Mouse (Mus musculus) MEL (cell line): Measurements from ENCODE around the gene Zcchc3. TPM values are rescaled to one million over a fixed set of nuclear protein-coding genes. Genes with fewer than 3 reads are reported as not detected.

Experiments used
- DNase-seq: peaks from one replicate; pipeline ENCODE4 v3.0.0; 2011; ENCODE audit warnings: low read depth, low spot score
- H3K27ac ChIP-seq: 2 replicates; pipeline ENCODE4 v1.5.1; 2012; ENCODE audit warnings: low read depth, mild to moderate bottlenecking, control low read depth, low read length, moderate library complexity; ENCODE audit not compliant: control insufficient read depth
- H3K27me3 ChIP-seq, 2 experiments: fragments of 150-350 bp in 1 of 2; sonication (generic) in 1 of 2; 2 replicates each; pipeline ENCODE4 v1.6.1; 2012; ENCODE audit warnings: low read length in 2 of 2, mild to moderate bottlenecking in 2 of 2, improper control_type of control experiment in 1 of 2, moderate library complexity in 1 of 2; ENCODE audit not compliant: insufficient read depth in 2 of 2, control insufficient read depth in 1 of 2
- H3K36me3 ChIP-seq, 2 experiments: 2 replicates each; pipeline ENCODE4 v1.6.1; 2012 to 2014; ENCODE audit warnings: low read length in 2 of 2, improper control_type of control experiment in 1 of 2, inconsistent platforms in 1 of 2, mild to moderate bottlenecking in 1 of 2; ENCODE audit not compliant: insufficient read depth in 2 of 2, control insufficient read depth in 1 of 2
- H3K4me1 ChIP-seq, 2 experiments: fragments of 150-350 bp in 1 of 2; sonication (generic) in 1 of 2; 2 replicates each; pipeline ENCODE4 v1.6.1; 2012; ENCODE audit warnings: low read length in 2 of 2, improper control_type of control experiment in 1 of 2, mild to moderate bottlenecking in 1 of 2; ENCODE audit not compliant: insufficient read depth in 2 of 2, control insufficient read depth in 1 of 2
- H3K4me3 ChIP-seq, 2 experiments: fragments of 150-350 bp in 1 of 2; sonication (generic) in 1 of 2; 2 replicates each; pipeline ENCODE4 v1.5.1; 2012; ENCODE audit warnings: low read depth in 2 of 2, low read length in 2 of 2, mild to moderate bottlenecking in 2 of 2, moderate library complexity in 2 of 2, control low read depth in 1 of 2, improper control_type of control experiment in 1 of 2; ENCODE audit not compliant: control insufficient read depth in 1 of 2, insufficient read depth in 1 of 2
- H3K79me2 ChIP-seq: 2 replicates; pipeline ENCODE4 v1.6.1; 2012; ENCODE audit warnings: mild to moderate bottlenecking, low read length, moderate library complexity; ENCODE audit not compliant: control insufficient read depth, poor library complexity, insufficient read depth
- H3K9ac ChIP-seq: 2 replicates; pipeline ENCODE4 v1.6.1; 2012; ENCODE audit warnings: low read depth, mild to moderate bottlenecking, control low read depth, low read length, moderate library complexity; ENCODE audit not compliant: control insufficient read depth, poor library complexity, severe bottlenecking
- H3K9me3 ChIP-seq: fragments of 150-350 bp; sonication (generic); replicated peaks from 2 replicates; pipeline ENCODE4 v1.6.1; 2012; ENCODE audit warnings: mild to moderate bottlenecking, low read length, improper control_type of control experiment, moderate library complexity; ENCODE audit not compliant: insufficient read depth
- CHD2 ChIP-seq: IDR thresholded peaks from 2 replicates; pipeline ENCODE4 v1.6.1; 2011; ENCODE audit warnings: low read length, improper control_type of control experiment
- CTCF ChIP-seq, 3 experiments: IDR thresholded peaks in 2 of 3; conservative IDR thresholded peaks in 1 of 3; 2 replicates each; pipeline ENCODE4 v1.5.1; 2011 to 2012; ENCODE audit warnings: low read length in 3 of 3, low read depth in 2 of 3, mild to moderate bottlenecking in 2 of 3, improper control_type of control experiment in 1 of 3, inconsistent platforms in 1 of 3, mixed read lengths in 1 of 3, moderate library complexity in 1 of 3; ENCODE audit not compliant: control insufficient read depth in 1 of 3, insufficient read depth in 1 of 3, poor library complexity in 1 of 3, severe bottlenecking in 1 of 3
- ELF1 ChIP-seq: IDR thresholded peaks from 2 replicates; pipeline ENCODE4 v1.6.1; 2014; ENCODE audit warnings: low read depth, mild to moderate bottlenecking, inconsistent platforms, low read length, improper control_type of control experiment, moderate library complexity
- HCFC1 ChIP-seq: IDR thresholded peaks from 2 replicates; pipeline ENCODE4 v1.6.1; 2012; ENCODE audit warnings: low read depth, mild to moderate bottlenecking, inconsistent platforms, low read length, improper control_type of control experiment, moderate library complexity
- JUND ChIP-seq: IDR thresholded peaks from 2 replicates; pipeline ENCODE4 v1.6.1; 2011; ENCODE audit warnings: low read depth, mild to moderate bottlenecking, improper control_type of control experiment, low read length
- KAT2A ChIP-seq: conservative IDR thresholded peaks from 2 replicates; pipeline ENCODE4 v1.6.1; 2012; ENCODE audit warnings: low read depth, low read length, improper control_type of control experiment, inconsistent platforms
- MAZ ChIP-seq: IDR thresholded peaks from 2 replicates; pipeline ENCODE4 v1.6.1; 2012; ENCODE audit warnings: low read depth, mild to moderate bottlenecking, inconsistent platforms, low read length, improper control_type of control experiment
- MEF2A ChIP-seq: IDR thresholded peaks from 2 replicates; pipeline ENCODE4 v1.6.1; 2014; ENCODE audit warnings: low read depth, mild to moderate bottlenecking, inconsistent platforms, low read length, improper control_type of control experiment; ENCODE audit not compliant: poor library complexity, insufficient replicate concordance, severe bottlenecking; ENCODE audit errors: extremely low read depth
- MYC ChIP-seq: IDR thresholded peaks from 2 replicates; pipeline ENCODE4 v1.6.1; 2011; ENCODE audit warnings: low read depth, mild to moderate bottlenecking, low read length, improper control_type of control experiment, moderate library complexity
- NELFE ChIP-seq: IDR thresholded peaks from 2 replicates; pipeline ENCODE4 v1.6.1; 2011; ENCODE audit warnings: low read depth, low read length, improper control_type of control experiment
- NRF1 ChIP-seq: IDR thresholded peaks from 2 replicates; pipeline ENCODE4 v1.6.1; 2014; ENCODE audit warnings: low read depth, mild to moderate bottlenecking, inconsistent platforms, low read length, improper control_type of control experiment, moderate library complexity; ENCODE audit not compliant: poor library complexity, insufficient read depth, severe bottlenecking
- POLR2AphosphoS2 ChIP-seq: IDR thresholded peaks from 2 replicates; pipeline ENCODE4 v1.6.1; 2011; ENCODE audit warnings: low read length, improper control_type of control experiment
- POLR2AphosphoS5 ChIP-seq: IDR thresholded peaks from 2 replicates; pipeline ENCODE4 v1.6.1; 2012; ENCODE audit warnings: low read depth, borderline replicate concordance, mild to moderate bottlenecking, inconsistent platforms, low read length, moderate library complexity, mixed read lengths
- RAD21 ChIP-seq: IDR thresholded peaks from 2 replicates; pipeline ENCODE4 v1.6.1; 2011; ENCODE audit warnings: mild to moderate bottlenecking, low read depth, low read length, improper control_type of control experiment
- SIN3A ChIP-seq: IDR thresholded peaks from 2 replicates; pipeline ENCODE4 v1.6.1; 2012; ENCODE audit warnings: low read length, improper control_type of control experiment, inconsistent platforms
- SMC3 ChIP-seq: IDR thresholded peaks from 2 replicates; pipeline ENCODE4 v1.6.1; 2011; ENCODE audit warnings: low read depth, low read length, improper control_type of control experiment
- UBTF ChIP-seq: IDR thresholded peaks from 2 replicates; pipeline ENCODE4 v1.6.1; 2012; ENCODE audit warnings: low read depth, mild to moderate bottlenecking, inconsistent platforms, low read length, improper control_type of control experiment, moderate library complexity, borderline replicate concordance; ENCODE audit not compliant: insufficient read depth
- USF2 ChIP-seq, 2 experiments: IDR thresholded peaks; 2 replicates each; pipeline ENCODE4 v1.6.1; 2011 to 2012; ENCODE audit warnings: improper control_type of control experiment in 2 of 2, low read length in 2 of 2, borderline replicate concordance in 1 of 2, inconsistent platforms in 1 of 2, low read depth in 1 of 2, mild to moderate bottlenecking in 1 of 2; ENCODE audit not compliant: insufficient read depth in 1 of 2
- ZC3H11A ChIP-seq: IDR thresholded peaks from 2 replicates; pipeline ENCODE4 v1.6.1; 2012; ENCODE audit warnings: low read depth, mild to moderate bottlenecking, inconsistent platforms, low read length, improper control_type of control experiment
- ZNF384 ChIP-seq: IDR thresholded peaks from 2 replicates; pipeline ENCODE4 v1.6.1; 2012; ENCODE audit warnings: low read depth, mild to moderate bottlenecking, inconsistent platforms, low read length, improper control_type of control experiment
- polyA plus RNA-seq, 2 experiments: library from polyadenylated mRNA; stranded (reverse) in 1 of 2; unstranded in 1 of 2; fragments of >175 nt in 1 of 2; fragments of >200 nt in 1 of 2; gene quantifications; 2 replicates each; pipeline versions ENCODE4 v1.2.1 to v1.2.4; 2012; ENCODE audit warnings: low replicate concordance in 2 of 2, low read depth in 1 of 2; ENCODE audit not compliant: insufficient read length in 2 of 2, insufficient read depth in 1 of 2, missing spikeins in 1 of 2
- total RNA-seq: library from RNA; depleted of rRNA; stranded (reverse); fragments of 300-350 nt; gene quantifications from 2 replicates; pipeline ENCODE4 v1.2.3, GENCODE M21; 2012

Gene Zcchc3
- total and polyA plus RNA-seq, 3 experiments = 5.7 to 12.1 TPM; not detected in 1

DNA sequence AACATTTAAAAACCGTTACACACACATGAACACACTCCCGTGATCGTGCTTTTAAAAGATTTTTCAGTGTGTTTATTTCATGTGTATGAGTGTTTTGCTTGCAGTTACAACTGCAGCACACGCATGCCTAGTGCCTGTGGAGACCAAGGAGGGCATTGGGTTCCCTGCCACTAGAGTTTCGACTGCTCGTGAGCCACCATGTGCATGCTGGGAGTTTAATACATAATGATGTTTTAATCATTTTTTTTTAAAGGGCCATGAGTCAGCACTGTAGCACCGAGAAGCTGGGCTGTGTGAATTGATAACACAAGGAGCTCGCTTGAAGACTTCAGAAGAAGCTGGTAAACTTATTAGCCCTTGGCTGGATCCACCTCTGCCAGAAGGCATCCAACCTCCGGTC, 41.3 kb downstream of the Zcchc3 start (continued):
- TF ChIP-seq ZNF384 = peak; percentile 96
- TF ChIP-seq CTCF (IDR thresholded peaks at IDR 0.05 in 2 of 3, conservative IDR thresholded peaks at IDR 0.05 in 1 of 3; ENCODE audit: control insufficient read depth in 1 of 3, insufficient read depth in 1 of 3, low read depth in 2 of 3, low read length in 3 of 3, poor library complexity in 1 of 3, severe bottlenecking in 1 of 3) = no peak
- no peak for TF ChIP-seq USF2 (IDR thresholded peaks at IDR 0.05; ENCODE audit: borderline replicate concordance in 1 of 2, insufficient read depth in 1 of 2, low read depth in 1 of 2, low read length in 2 of 2)
- TF ChIP-seq JUND = no peak
- TF ChIP-seq ZC3H11A = no peak
- no peak for TF ChIP-seq SMC3
- TF ChIP-seq HCFC1 = 0 out of 2 replicates have a peak, but pooled peaks have one; percentile 18
- TF ChIP-seq ELF1 = no peak
- TF ChIP-seq MEF2A = no peak
- peak; percentile 56 for TF ChIP-seq NRF1
- TF ChIP-seq POLR2AphosphoS5 = no peak
- TF ChIP-seq SIN3A = peak; percentile 70; the same call in 1 of the 2 replicates
- no peak for TF ChIP-seq MAZ
- no peak for TF ChIP-seq CHD2
- no peak for TF ChIP-seq POLR2AphosphoS2

DNA sequence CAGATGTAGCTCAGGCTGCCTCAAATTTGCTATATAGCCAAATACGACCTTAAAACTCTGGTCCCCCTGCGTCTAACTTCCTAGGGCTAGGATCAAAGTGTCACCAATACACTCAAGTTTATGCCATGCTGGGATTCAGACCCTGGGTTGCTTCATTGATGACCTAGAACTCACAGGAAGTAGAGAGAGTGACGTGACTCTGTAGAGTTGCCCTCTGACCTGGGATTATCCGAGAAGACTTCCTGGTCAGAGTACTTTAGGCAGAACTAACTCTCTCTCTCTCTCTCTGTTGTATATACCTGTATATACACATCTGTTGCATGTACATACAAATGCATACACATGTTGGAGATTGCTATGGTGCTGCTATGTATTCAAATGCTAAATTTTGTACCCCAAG, 42.2 kb downstream of the Zcchc3 start:
- no peaks in the 10 kb centered on the region for H3K27me3 ChIP-seq
- H3K4me1 ChIP-seq = peaks cover 9 to 15% of the 10 kb centered on the region in 2 experiments
- H3K4me3 ChIP-seq = peak overlapping the region; percentile 29 to 58

More for the DNA sequence above, 42.2 kb downstream of the Zcchc3 start:
- Histone ChIP-seq H3K27ac (peak overlapping the region; percentile 77), H3K79me2 (no peaks in the 10 kb centered on the region), H3K36me3 (peaks cover 0 to 11% of the 10 kb centered on the region in 2 experiments; a peak in 2 of 4 replicates), H3K9me3 (no peaks in the 10 kb centered on the region), H3K9ac (peak overlapping the region; percentile 68)
- peak; percentile 60 for DNase-seq
- TF ChIP-seq ZC3H11A (no peak), HCFC1 (peak; percentile 52; the same call in 1 of the 2 replicates), UBTF (no peak), POLR2AphosphoS5 (no peak), KAT2A (no peak), JUND (no peak), RAD21 (no peak), NELFE (peak; percentile 35; the same call in 1 of the 2 replicates), ELF1 (0 out of 2 replicates have a peak, but pooled peaks have one; percentile 29), MYC (no peak)
